Mouse (Mus musculus) MEL (cell line): ENCODE measurements around the gene Ripk3.
A peak's percentile ranks its signal among the peaks of the same experiment; 100 is the strongest.

Source experiments
- CTCF ChIP-seq, 3 experiments: IDR thresholded peaks in 2 of 3; conservative IDR thresholded peaks in 1 of 3; 2 replicates each; pipeline ENCODE4 v1.5.1; 2011 to 2012; ENCODE audit warnings: low read length in 3 of 3, low read depth in 2 of 3, mild to moderate bottlenecking in 2 of 3, improper control_type of control experiment in 1 of 3, inconsistent platforms in 1 of 3, mixed read lengths in 1 of 3, moderate library complexity in 1 of 3; ENCODE audit not compliant: control insufficient read depth in 1 of 3, insufficient read depth in 1 of 3, poor library complexity in 1 of 3, severe bottlenecking in 1 of 3
- GATA1 ChIP-seq: IDR thresholded peaks from 2 replicates; pipeline ENCODE4 v1.6.1; 2011; ENCODE audit warnings: low read depth, low read length, improper control_type of control experiment
- MAFK ChIP-seq: IDR thresholded peaks from 2 replicates; pipeline ENCODE4 v1.6.1; 2011; ENCODE audit warnings: low read depth, mild to moderate bottlenecking, low read length, improper control_type of control experiment, borderline replicate concordance
- MYC ChIP-seq: IDR thresholded peaks from 2 replicates; pipeline ENCODE4 v1.6.1; 2011; ENCODE audit warnings: low read depth, mild to moderate bottlenecking, low read length, improper control_type of control experiment, moderate library complexity
- NELFE ChIP-seq: IDR thresholded peaks from 2 replicates; pipeline ENCODE4 v1.6.1; 2011; ENCODE audit warnings: low read depth, low read length, improper control_type of control experiment
- NRF1 ChIP-seq: IDR thresholded peaks from 2 replicates; pipeline ENCODE4 v1.6.1; 2014; ENCODE audit warnings: low read depth, mild to moderate bottlenecking, inconsistent platforms, low read length, improper control_type of control experiment, moderate library complexity; ENCODE audit not compliant: poor library complexity, insufficient read depth, severe bottlenecking
- POLR2A ChIP-seq, 2 experiments: IDR thresholded peaks; 2 replicates each; pipeline ENCODE4 v1.6.1; 2011 to 2012; ENCODE audit warnings: low read length in 2 of 2, mild to moderate bottlenecking in 2 of 2, control low read depth in 1 of 2, improper control_type of control experiment in 1 of 2, low read depth in 1 of 2, moderate library complexity in 1 of 2; ENCODE audit not compliant: control insufficient read depth in 1 of 2, insufficient read depth in 1 of 2, poor library complexity in 1 of 2
- TAL1 ChIP-seq: IDR thresholded peaks from 2 replicates; pipeline ENCODE4 v1.6.1; 2012; ENCODE audit warnings: mild to moderate bottlenecking, inconsistent platforms, low read length, moderate library complexity, mixed read lengths
- ZMIZ1 ChIP-seq: IDR thresholded peaks from 2 replicates; pipeline ENCODE4 v1.6.1; 2012; ENCODE audit warnings: low read depth, mild to moderate bottlenecking, inconsistent platforms, low read length, improper control_type of control experiment, moderate library complexity

DNA sequence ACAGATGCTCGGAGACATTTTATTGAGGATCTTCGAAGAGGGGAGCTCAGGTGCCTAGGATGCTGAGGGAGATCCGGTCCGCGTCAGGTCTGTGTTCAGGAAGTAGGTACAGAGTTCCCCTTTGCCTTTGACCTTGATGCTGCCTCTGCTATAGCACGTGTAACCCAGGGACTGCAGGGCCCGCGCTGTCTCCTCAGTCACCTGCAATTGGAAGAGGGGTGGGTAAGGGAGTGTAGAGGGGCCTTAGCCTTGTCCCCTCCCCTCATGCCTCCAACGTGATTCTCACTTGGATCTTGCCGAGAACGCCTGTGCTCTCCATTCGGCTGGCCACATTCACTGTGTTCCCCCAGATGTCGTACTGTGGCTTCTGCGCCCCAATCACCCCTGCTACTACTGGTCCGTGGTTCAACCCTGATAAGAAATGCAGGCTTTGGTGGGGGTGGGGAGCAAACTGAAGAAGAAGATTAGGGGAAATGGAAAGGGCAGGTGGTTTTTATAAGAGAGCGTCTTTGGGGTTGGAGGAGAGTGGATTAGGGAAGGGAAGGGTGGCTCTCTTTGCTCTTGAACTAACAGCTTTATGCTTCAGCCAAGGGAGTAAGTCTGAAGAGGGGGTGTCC is 19.5 kb downstream of the Ripk3 start:
- no peak for TF ChIP-seq MAFK
- peak; percentile 53 for TF ChIP-seq NELFE
- no peak for TF ChIP-seq CTCF (IDR thresholded peaks at IDR 0.05 in 2 of 3, conservative IDR thresholded peaks at IDR 0.05 in 1 of 3; ENCODE audit: control insufficient read depth in 1 of 3, insufficient read depth in 1 of 3, low read depth in 2 of 3, low read length in 3 of 3, poor library complexity in 1 of 3, severe bottlenecking in 1 of 3)
- TF ChIP-seq TAL1, result peak; percentile 54
- peak in 1 of 2 experiments; percentile 58; a peak in 2 of 4 replicates for TF ChIP-seq POLR2A (IDR thresholded peaks at IDR 0.05; ENCODE audit: control insufficient read depth in 1 of 2, insufficient read depth in 1 of 2, low read depth in 1 of 2, low read length in 2 of 2, poor library complexity in 1 of 2)
- TF ChIP-seq ZMIZ1, result peak; percentile 57
- no peak for TF ChIP-seq NRF1
- peak; percentile 93 for TF ChIP-seq MYC
- peak; percentile 88 for TF ChIP-seq GATA1
